Mouse (Mus musculus): ENCODE data around the gene Ttll1. TPM values are rescaled to one million over a fixed set of nuclear protein-coding genes. Genes with fewer than 3 reads are reported as not detected.

Gene Ttll1
- polyA plus RNA-seq, 1 experiment from 2014 or later, result 101 TPM

DNA sequence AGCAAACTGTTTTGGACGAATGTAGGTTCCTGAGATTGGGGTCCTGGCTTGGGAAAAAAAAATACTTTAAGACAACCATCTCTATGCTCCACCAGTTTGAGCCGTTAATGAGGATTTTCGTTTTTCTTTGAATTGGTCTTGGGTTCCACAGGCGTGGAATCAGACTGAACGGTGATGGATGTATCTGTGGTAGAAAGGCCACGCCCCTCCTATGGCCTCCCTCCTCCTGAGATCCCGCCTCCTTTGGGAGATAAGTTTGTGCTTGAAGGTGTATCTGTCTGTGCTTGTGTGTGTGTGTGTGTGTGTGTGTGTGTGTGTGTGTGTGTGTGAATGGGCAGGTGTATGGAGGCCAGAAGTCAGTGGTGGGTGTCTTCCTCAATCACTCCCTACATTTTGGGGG, 21.9 kb upstream of the Ttll1 start:
- Histone ChIP-seq H3K4me1 (no peaks in the 10 kb centered on the region), H3K4me2 (replicated peaks) (no peak overlapping the region), H3K9ac (replicated peaks) (no peak overlapping the region), H3K27me3 (no peaks in the 10 kb centered on the region), H3K4me3 (no peak overlapping the region), H3K9me3 (no peaks in the 10 kb centered on the region), H3K36me3 (no peaks in the 10 kb centered on the region), H3K27ac (replicated peaks) (no peak overlapping the region)
- 80% methylated on average over 7 of the region's 7 CpGs for WGBS
- no peak for ATAC-seq (replicated peaks)

DNA sequence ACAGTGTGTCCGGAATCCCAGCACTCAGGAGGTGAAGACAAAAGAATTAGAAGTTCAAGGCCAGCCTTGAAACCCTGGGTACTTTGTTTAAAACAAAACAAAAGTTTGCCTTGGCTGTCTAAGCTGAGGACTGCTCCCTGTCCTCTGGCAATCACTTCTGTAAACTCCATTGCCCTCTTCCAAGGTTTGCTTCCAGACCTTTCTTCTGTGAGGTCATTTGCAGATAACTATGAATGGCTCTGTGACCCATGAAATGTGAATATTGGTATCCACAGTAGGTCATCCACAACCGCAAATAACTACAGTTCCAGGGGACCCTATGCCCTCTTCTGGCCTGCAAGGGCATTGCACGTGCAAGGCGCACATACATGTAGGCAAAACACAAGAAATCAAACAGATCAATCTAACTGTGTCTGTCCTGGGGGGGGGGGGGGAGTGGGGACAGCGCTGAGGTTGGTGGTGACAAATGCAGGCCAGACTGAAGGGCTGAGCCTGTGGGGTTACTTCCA, 21.3 kb upstream of the Ttll1 start:
- Histone ChIP-seq H3K36me3 (no peaks in the 10 kb centered on the region), H3K27me3 (peaks cover 5% of the 10 kb centered on the region), H3K9me3 (no peaks in the 10 kb centered on the region), H3K4me3 (no peak overlapping the region), H3K4me1 (peaks cover 5% of the 10 kb centered on the region), H3K4me2 (replicated peaks) (no peak overlapping the region), H3K9ac (replicated peaks) (no peak overlapping the region), H3K27ac (replicated peaks) (no peak overlapping the region)
- ATAC-seq (replicated peaks), result no peak
- 81% methylated on average over 5 of the region's 5 CpGs for WGBS

DNA sequence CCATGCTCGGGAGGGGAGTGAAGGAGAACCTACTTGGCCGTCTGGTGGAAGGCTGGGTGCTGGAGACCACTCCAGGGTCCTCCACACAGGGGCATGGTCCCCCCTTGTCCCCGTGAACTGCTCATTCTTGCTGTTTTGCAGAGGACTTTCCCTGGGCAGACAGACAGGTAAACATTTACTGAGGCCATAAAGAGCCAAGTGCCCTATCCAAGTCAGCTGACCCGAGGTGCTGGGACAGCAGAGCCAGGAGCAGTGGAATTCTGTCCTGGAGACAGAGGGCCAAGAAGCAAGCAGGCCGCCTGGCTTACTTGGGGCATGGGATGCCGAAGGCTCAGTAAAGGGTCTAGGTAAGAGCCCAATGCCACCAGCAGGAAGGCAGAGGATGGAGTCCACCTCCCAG, 20.0 kb upstream of the Ttll1 start:
- peaks cover 18% of the 10 kb centered on the region for H3K27me3 ChIP-seq
- no peak overlapping the region for H3K27ac ChIP-seq (replicated peaks)
- WGBS, result 80% methylated on average over 6 of the region's 6 CpGs
- H3K36me3 ChIP-seq, result no peaks in the 10 kb centered on the region
- no peaks in the 10 kb centered on the region for H3K9me3 ChIP-seq
- H3K4me1 ChIP-seq, result peaks cover 15% of the 10 kb centered on the region
- no peak overlapping the region for H3K4me2 ChIP-seq (replicated peaks)
- H3K9ac ChIP-seq (replicated peaks), result no peak overlapping the region
- ATAC-seq (replicated peaks), result no peak
- H3K4me3 ChIP-seq, result no peak overlapping the region

DNA sequence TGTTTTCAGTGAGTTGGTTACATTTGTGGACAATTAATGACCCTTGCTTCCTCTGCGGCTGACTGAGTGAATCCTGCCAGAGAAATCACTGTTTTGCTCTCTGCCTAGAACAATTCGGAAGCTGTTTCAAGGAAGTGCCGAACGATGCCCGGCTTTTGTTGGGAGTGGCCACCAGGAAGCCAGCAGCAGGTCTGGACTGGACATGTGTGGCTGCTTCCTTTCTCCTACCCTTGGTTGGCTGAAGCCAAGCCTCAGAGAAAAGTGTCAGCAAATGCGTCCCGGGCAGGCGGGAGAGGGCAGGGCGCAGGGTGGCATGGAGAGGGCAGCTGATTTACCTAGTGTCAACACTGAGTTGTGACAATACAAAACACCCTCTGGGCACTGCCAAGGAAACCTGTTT, 19.5 kb upstream of the Ttll1 start:
- H3K9me3 ChIP-seq, result no peaks in the 10 kb centered on the region
- ATAC-seq (replicated peaks), result no peak

DNA sequence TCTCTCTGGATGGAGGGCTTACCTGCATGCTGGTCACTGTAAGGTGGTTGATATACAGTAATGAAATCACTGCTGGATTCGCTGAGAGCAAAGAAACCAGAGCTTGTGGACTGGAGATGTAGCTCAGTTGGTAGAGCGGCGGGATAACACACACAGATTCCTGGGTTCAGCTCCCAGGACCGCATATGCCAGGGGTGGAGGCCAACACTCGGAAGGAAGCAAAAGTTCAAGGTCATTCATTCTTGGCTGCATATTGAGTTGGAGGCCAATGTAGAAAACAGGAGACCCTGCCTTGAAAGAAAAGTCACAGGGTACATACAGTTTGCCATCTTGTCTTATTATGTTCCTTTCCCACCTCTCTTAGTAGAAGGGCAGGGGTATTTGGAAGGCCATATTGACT, 19.1 kb upstream of the Ttll1 start:
- no peak overlapping the region for H3K4me3 ChIP-seq
- H3K36me3 ChIP-seq, result no peaks in the 10 kb centered on the region
- peaks cover 24% of the 10 kb centered on the region for H3K27me3 ChIP-seq
- no peaks in the 10 kb centered on the region for H3K9me3 ChIP-seq
- H3K4me2 ChIP-seq (replicated peaks), result no peak overlapping the region
- H3K27ac ChIP-seq (replicated peaks), result no peak overlapping the region
- WGBS, result 90% methylated on average over 5 of the region's 5 CpGs
- H3K9ac ChIP-seq (replicated peaks), result no peak overlapping the region
- peaks cover 15% of the 10 kb centered on the region for H3K4me1 ChIP-seq
- no peak for ATAC-seq (replicated peaks)

More for the DNA sequence above, 19.5 kb upstream of the Ttll1 start:
- H3K27me3 ChIP-seq, result peaks cover 22% of the 10 kb centered on the region
- H3K4me1 ChIP-seq, result peaks cover 15% of the 10 kb centered on the region
- WGBS, result 84% methylated on average over 9 of the region's 9 CpGs
- no peak overlapping the region for H3K27ac ChIP-seq (replicated peaks)
- H3K36me3 ChIP-seq, result no peaks in the 10 kb centered on the region
- no peak overlapping the region for H3K9ac ChIP-seq (replicated peaks)
- no peak overlapping the region for H3K4me3 ChIP-seq
- no peak overlapping the region for H3K4me2 ChIP-seq (replicated peaks)

- no peaks in the 10 kb centered on the region for H3K9me3 ChIP-seq
- no peak overlapping the region for H3K27ac ChIP-seq (replicated peaks)
- WGBS, result 78% methylated on average over 4 of the region's 4 CpGs
- H3K27me3 ChIP-seq, result peaks cover 24% of the 10 kb centered on the region
- H3K4me3 ChIP-seq, result no peak overlapping the region
- peaks cover 15% of the 10 kb centered on the region for H3K4me1 ChIP-seq
- no peak for ATAC-seq (replicated peaks)
- H3K9ac ChIP-seq (replicated peaks), result no peak overlapping the region
- H3K4me2 ChIP-seq (replicated peaks), result no peak overlapping the region
- H3K36me3 ChIP-seq, result no peaks in the 10 kb centered on the region
These were observed 18.2 kb upstream of the Ttll1 start for GRCm38 (mm10) chr15:83528892-83529291.

- Histone ChIP-seq H3K36me3 (no peaks in the 10 kb centered on the region), H3K9ac (replicated peaks) (no peak overlapping the region), H3K27me3 (peaks cover 24% of the 10 kb centered on the region), H3K4me2 (replicated peaks) (no peak overlapping the region), H3K9me3 (no peaks in the 10 kb centered on the region), H3K4me1 (peaks cover 15% of the 10 kb centered on the region), H3K4me3 (no peak overlapping the region), H3K27ac (replicated peaks) (no peak overlapping the region)
- ATAC-seq (replicated peaks), result no peak
- 69% methylated on average over 2 of the region's 2 CpGs for WGBS
These were observed 17.1 kb upstream of the Ttll1 start for GRCm38 (mm10) chr15:83527747-83528146.

- Histone ChIP-seq H3K36me3 (no peaks in the 10 kb centered on the region), H3K4me2 (replicated peaks) (peak overlapping the region; percentile 86), H3K27me3 (peaks cover 24% of the 10 kb centered on the region), H3K4me3 (peak overlapping the region; percentile 44), H3K27ac (replicated peaks) (no peak overlapping the region), H3K4me1 (peaks cover 15% of the 10 kb centered on the region), H3K9me3 (no peaks in the 10 kb centered on the region), H3K9ac (replicated peaks) (peak overlapping the region; percentile 45)
- 2% methylated on average over 24 of the region's 26 CpGs for WGBS
- ATAC-seq (replicated peaks), result no peak
These were observed 16.4 kb upstream of the Ttll1 start for GRCm38 (mm10) chr15:83527092-83527437.

DNA sequence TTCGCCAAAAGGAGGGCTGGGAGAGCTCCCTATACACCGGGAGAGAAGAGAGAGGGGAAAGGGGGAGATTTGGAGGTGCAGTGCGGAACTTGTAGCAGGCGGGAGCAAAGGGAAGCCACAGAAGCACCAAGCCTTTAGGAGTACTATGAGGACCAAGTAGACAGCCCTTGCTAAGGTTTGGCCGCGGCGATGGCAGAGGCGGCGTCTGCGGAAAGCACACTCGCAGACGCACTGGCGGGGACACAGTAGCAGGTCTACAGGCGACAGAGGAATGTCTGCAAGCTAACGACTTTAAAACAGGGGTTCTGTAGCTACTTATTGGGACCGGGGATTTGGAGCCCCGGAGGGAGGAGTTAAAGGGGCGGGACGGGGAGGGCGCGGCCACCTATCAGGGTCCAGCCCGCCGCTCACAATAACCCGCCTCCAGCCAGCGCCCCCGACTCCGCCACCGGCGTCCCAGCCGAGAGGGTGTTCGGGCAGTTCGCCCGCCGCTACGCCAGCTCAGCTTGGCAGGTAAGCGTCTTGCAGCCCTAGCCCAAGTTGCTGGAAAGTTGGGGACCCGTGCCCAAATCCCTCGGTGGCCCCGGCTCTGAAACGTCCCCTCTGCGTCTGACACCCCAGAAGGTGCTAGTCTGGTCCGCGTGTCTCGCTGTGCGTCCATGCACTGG, 15.9 kb upstream of the Ttll1 start, which contains the start of gene Bik:
Gene Bik, plus strand, starts transcription at position 439 of the 668 bp plus-strand sequence.
- no peaks in the 10 kb centered on the region for H3K9me3 ChIP-seq
- H3K36me3 ChIP-seq, result no peaks in the 10 kb centered on the region
- under 1% methylated on average over 45 of the region's 45 CpGs for WGBS
- H3K27ac ChIP-seq (replicated peaks), result no peak within 1 kb of the TSS
- H3K27me3 ChIP-seq, result peaks cover 24% of the 10 kb centered on the region
- peak; percentile 41; the same call in 1 of the 2 replicates for ATAC-seq (replicated peaks)
- peaks cover 15% of the 10 kb centered on the region for H3K4me1 ChIP-seq
- H3K9ac ChIP-seq (replicated peaks), result peak within 1 kb of the TSS; percentile 45
- H3K4me2 ChIP-seq (replicated peaks), result peak within 1 kb of the TSS; percentile 86
- peak within 1 kb of the TSS; percentile 44 for H3K4me3 ChIP-seq

- WGBS, result 75% methylated on average over 3 of the region's 3 CpGs
- Histone ChIP-seq H3K9me3 (no peaks in the 10 kb centered on the region), H3K9ac (replicated peaks) (no peak overlapping the region), H3K4me2 (replicated peaks) (no peak overlapping the region), H3K36me3 (no peaks in the 10 kb centered on the region), H3K27me3 (peaks cover 24% of the 10 kb centered on the region), H3K27ac (replicated peaks) (no peak overlapping the region), H3K4me3 (no peak overlapping the region), H3K4me1 (peaks cover 15% of the 10 kb centered on the region)
- no peak for ATAC-seq (replicated peaks)
These were observed 13.6 kb upstream of the Ttll1 start for GRCm38 (mm10) chr15:83524333-83524729.

- Histone ChIP-seq H3K4me1 (peaks cover 15% of the 10 kb centered on the region), H3K9me3 (no peaks in the 10 kb centered on the region), H3K27ac (replicated peaks) (no peak overlapping the region), H3K4me2 (replicated peaks) (no peak overlapping the region), H3K27me3 (peaks cover 24% of the 10 kb centered on the region), H3K36me3 (no peaks in the 10 kb centered on the region), H3K4me3 (no peak overlapping the region), H3K9ac (replicated peaks) (no peak overlapping the region)
- 57% methylated on average over 14 of the region's 14 CpGs for WGBS
- ATAC-seq (replicated peaks), result no peak
These were observed 13.1 kb upstream of the Ttll1 start for GRCm38 (mm10) chr15:83523638-83524332.

DNA sequence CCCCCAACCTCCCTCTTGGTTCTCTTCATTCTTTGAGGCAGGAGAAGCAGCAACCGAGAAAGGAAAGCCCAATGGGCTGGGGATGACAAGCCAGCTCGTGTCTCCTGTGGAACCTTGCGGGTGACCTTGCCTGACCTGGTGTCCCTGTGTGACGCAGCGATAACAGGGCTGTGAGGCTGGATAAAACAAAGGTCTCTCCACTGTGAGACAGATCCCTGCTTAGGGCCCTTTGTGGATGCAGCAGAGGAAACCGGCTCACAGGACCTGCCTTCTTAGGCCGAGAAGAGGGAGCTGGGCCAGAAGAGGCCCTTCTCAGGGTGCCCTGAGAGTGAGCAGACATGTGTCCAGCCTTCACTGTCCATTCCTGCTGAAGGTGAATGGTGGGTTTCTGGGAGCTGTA, 12.5 kb upstream of the Ttll1 start:
- Histone ChIP-seq H3K27me3 (peaks cover 24% of the 10 kb centered on the region), H3K27ac (replicated peaks) (no peak overlapping the region), H3K9ac (replicated peaks) (no peak overlapping the region), H3K36me3 (no peaks in the 10 kb centered on the region), H3K4me3 (no peak overlapping the region), H3K9me3 (no peaks in the 10 kb centered on the region), H3K4me2 (replicated peaks) (no peak overlapping the region), H3K4me1 (peaks cover 18% of the 10 kb centered on the region)
- no peak for ATAC-seq (replicated peaks)
- 22% methylated on average over 7 of the region's 7 CpGs for WGBS

Data from forebrain, embryonic 15.5 days (tissue).